Mouse (Mus musculus): Measurements from ENCODE around the gene Dusp9.

Dusp9 gene

GRCm38 (mm10) chrX:73639255-73639675, at the start of gene Dusp9:
Dusp9 (plus strand) TSS chrX:73639419.
- DNase-seq = no peak

- DNase-seq = no peak
Measured at GRCm38 (mm10) chrX:73593212-73593611, 46.0 kb upstream of the Dusp9 start.

- no peak for DNase-seq
Measured at GRCm38 (mm10) chrX:73594451-73595121, 44.6 kb upstream of the Dusp9 start.

- no peak for DNase-seq
Measured at GRCm38 (mm10) chrX:73595297-73595938, 43.8 kb upstream of the Dusp9 start.

- DNase-seq = no peak
Measured at GRCm38 (mm10) chrX:73601456-73601855, 37.8 kb upstream of the Dusp9 start.

GRCm38 (mm10) chrX:73613665-73614064, 25.6 kb upstream of the Dusp9 start:
- no peak for DNase-seq

- DNase-seq = no peak
Measured at GRCm38 (mm10) chrX:73615876-73616275, 23.3 kb upstream of the Dusp9 start.

- no peak for DNase-seq
Measured at GRCm38 (mm10) chrX:73619401-73619800, 19.8 kb upstream of the Dusp9 start.

GRCm38 (mm10) chrX:73619890-73620289, 19.3 kb upstream of the Dusp9 start:
- DNase-seq = no peak

- peak; percentile 19 for DNase-seq
Measured at GRCm38 (mm10) chrX:73626981-73627380, 12.2 kb upstream of the Dusp9 start.

- no peak for DNase-seq
Measured at GRCm38 (mm10) chrX:73635425-73635824, 3.8 kb upstream of the Dusp9 start.

GRCm38 (mm10) chrX:73637415-73637814, 1.8 kb upstream of the Dusp9 start:
- DNase-seq = no peak

- no peak for DNase-seq
Measured at GRCm38 (mm10) chrX:73639901-73640469, 766 bp downstream of the Dusp9 start.

GRCm38 (mm10) chrX:73645121-73645520, 5.9 kb downstream of the Dusp9 start:
- DNase-seq = no peak

GRCm38 (mm10) chrX:73650869-73651268, 11.7 kb downstream of the Dusp9 start:
- no peak for DNase-seq

GRCm38 (mm10) chrX:73653392-73653791, 14.2 kb downstream of the Dusp9 start:
- DNase-seq = no peak

GRCm38 (mm10) chrX:73654177-73654576, 15.0 kb downstream of the Dusp9 start:
- DNase-seq = peak; percentile 75

GRCm38 (mm10) chrX:73655529-73655928, 16.3 kb downstream of the Dusp9 start:
- no peak for DNase-seq

- DNase-seq = no peak
Measured at GRCm38 (mm10) chrX:73658391-73658790, 19.2 kb downstream of the Dusp9 start.

- no peak for DNase-seq
Measured at GRCm38 (mm10) chrX:73658936-73659574, 19.8 kb downstream of the Dusp9 start.

GRCm38 (mm10) chrX:73659575-73660283, 20.5 kb downstream of the Dusp9 start, which contains the start of gene Pnck:
Pnck (minus strand) TSS chrX:73660117.
- DNase-seq = peak; percentile 56

GRCm38 (mm10) chrX:73660284-73660665, 21.1 kb downstream of the Dusp9 start:
- DNase-seq = peak; percentile 26

- no peak for DNase-seq
Measured at GRCm38 (mm10) chrX:73663143-73663542, 23.9 kb downstream of the Dusp9 start.

Data from cerebellum, adult 11-12 months (tissue).